Mouse (Mus musculus) hindbrain, embryonic 16.5 days (tissue): ENCODE measurements around the gene Camk2d. TPM values are rescaled to one million over a fixed set of nuclear protein-coding genes. Genes with fewer than 3 reads are reported as not detected.

Source experiments
- ATAC-seq: fragments of 200-750 bp; cut with Nextera tagmentation; 2 replicates; pipeline ENCODE4 v1.8.0; 2017; ENCODE audit warnings: moderate TSS enrichment, moderate library complexity
- H3K27ac ChIP-seq: fragments of 300-500 bp; sonication (generic); 2 replicates; pipeline ENCODE4 v1.5.1; 2014; ENCODE audit warnings: low read depth, mild to moderate bottlenecking, control low read depth, low read length, moderate library complexity
- H3K27me3 ChIP-seq: fragments of 300-500 bp; sonication (generic); replicated peaks from 2 replicates; pipeline ENCODE4 v1.6.1; 2014; ENCODE audit warnings: low read length; ENCODE audit not compliant: control insufficient read depth, insufficient read depth
- H3K36me3 ChIP-seq: fragments of 300-500 bp; sonication (generic); 2 replicates; pipeline ENCODE4 v1.6.1; 2014; ENCODE audit warnings: mild to moderate bottlenecking, low read length, moderate library complexity, mixed read lengths; ENCODE audit not compliant: control insufficient read depth, insufficient read depth
- H3K4me1 ChIP-seq: fragments of 300-500 bp; sonication (generic); 2 replicates; pipeline ENCODE4 v1.6.1; 2014; ENCODE audit warnings: low read depth, low read length; ENCODE audit not compliant: control insufficient read depth, insufficient read depth
- H3K4me2 ChIP-seq: fragments of 300-500 bp; sonication (generic); 2 replicates; pipeline ENCODE4 v1.6.1; 2014; ENCODE audit warnings: mild to moderate bottlenecking, low read length, control low read depth, moderate library complexity
- H3K4me3 ChIP-seq: fragments of 300-500 bp; sonication (generic); 2 replicates; pipeline ENCODE4 v1.5.1; 2014; ENCODE audit warnings: mild to moderate bottlenecking, low read length, control low read depth, moderate library complexity
- H3K9ac ChIP-seq: fragments of 300-500 bp; sonication (generic); 2 replicates; pipeline ENCODE4 v1.6.1; 2014; ENCODE audit warnings: low read depth, mild to moderate bottlenecking, control low read depth, low read length, moderate library complexity
- H3K9me3 ChIP-seq: fragments of 300-500 bp; sonication (generic); 2 replicates; pipeline ENCODE4 v1.6.1; 2014; ENCODE audit warnings: mild to moderate bottlenecking, low read length, moderate library complexity; ENCODE audit not compliant: control insufficient read depth
- WGBS: fragments of 180-500 bp; shearing (Covaris S2); extraction: QIAGEN DNeasy Blood & Tissue Kit; methylation state at CpG from one replicate; pipeline ENCODE4 v1.1.7; 2014; 5-methylcytosine and 5-hydroxymethylcytosine counted together
- polyA plus RNA-seq: library from polyadenylated mRNA; unstranded; fragments of >200 nt; fragmentation: Nextera tagmentation; extraction: Ambion mirVana; gene quantifications from 2 replicates; pipeline ENCODE4 v1.2.1, GENCODE M21; 2015

Camk2d gene
- polyA plus RNA-seq, 1 experiment from 2014 or later: 88.9 TPM

GRCm38 (mm10) chr3:126663436-126663835 lies 67.3 kb downstream of the Camk2d start:
- no peak overlapping the region for H3K27ac ChIP-seq
- no peak overlapping the region for H3K4me3 ChIP-seq
- no peak overlapping the region for H3K9ac ChIP-seq
- H3K9me3 ChIP-seq: no peaks in the 10 kb centered on the region
- 66% methylated on average over 5 of the region's 5 CpGs for WGBS
- no peak overlapping the region for H3K4me2 ChIP-seq
- H3K36me3 ChIP-seq: no peaks in the 10 kb centered on the region
- ATAC-seq: no peak
- H3K4me1 ChIP-seq: peaks cover 14% of the 10 kb centered on the region
- H3K27me3 ChIP-seq: no peaks in the 10 kb centered on the region

- no peak overlapping the region for H3K9ac ChIP-seq
- peaks cover 20% of the 10 kb centered on the region for H3K4me1 ChIP-seq
- WGBS: 79% methylated on average over 1 of the region's 1 CpGs
- H3K36me3 ChIP-seq: no peaks in the 10 kb centered on the region
- H3K27me3 ChIP-seq: no peaks in the 10 kb centered on the region
- H3K4me2 ChIP-seq: no peak overlapping the region
- no peak overlapping the region for H3K27ac ChIP-seq
- no peak for ATAC-seq
- H3K4me3 ChIP-seq: no peak overlapping the region
- H3K9me3 ChIP-seq: no peaks in the 10 kb centered on the region
Observed at GRCm38 (mm10) chr3:126665866-126666265, 69.8 kb downstream of the Camk2d start.

GRCm38 (mm10) chr3:126667019-126667418 lies 70.9 kb downstream of the Camk2d start:
- H3K4me1 ChIP-seq: peaks cover 25% of the 10 kb centered on the region
- 94% methylated on average over 11 of the region's 11 CpGs for WGBS
- no peak overlapping the region for H3K27ac ChIP-seq
- H3K9ac ChIP-seq: no peak overlapping the region
- H3K27me3 ChIP-seq: no peaks in the 10 kb centered on the region
- H3K4me2 ChIP-seq: no peak overlapping the region
- no peaks in the 10 kb centered on the region for H3K36me3 ChIP-seq
- H3K9me3 ChIP-seq: no peaks in the 10 kb centered on the region
- H3K4me3 ChIP-seq: no peak overlapping the region
- peak; percentile 28 for ATAC-seq

- H3K9me3 ChIP-seq: no peaks in the 10 kb centered on the region
- no peak overlapping the region for H3K27ac ChIP-seq
- no peak overlapping the region for H3K4me3 ChIP-seq
- WGBS: 48% methylated on average over 7 of the region's 7 CpGs
- no peaks in the 10 kb centered on the region for H3K36me3 ChIP-seq
- no peak overlapping the region for H3K9ac ChIP-seq
- ATAC-seq: peak; percentile 69
- no peaks in the 10 kb centered on the region for H3K27me3 ChIP-seq
- no peak overlapping the region for H3K4me2 ChIP-seq
- H3K4me1 ChIP-seq: peaks cover 25% of the 10 kb centered on the region
Observed at GRCm38 (mm10) chr3:126667451-126667850, 71.3 kb downstream of the Camk2d start.

GRCm38 (mm10) chr3:126668123-126668522 lies 72.0 kb downstream of the Camk2d start:
- 47% methylated on average over 3 of the region's 3 CpGs for WGBS
- H3K4me1 ChIP-seq: peaks cover 25% of the 10 kb centered on the region
- no peaks in the 10 kb centered on the region for H3K27me3 ChIP-seq
- H3K27ac ChIP-seq: no peak overlapping the region; the same call in 1 of the 2 replicates
- H3K4me2 ChIP-seq: no peak overlapping the region
- H3K9me3 ChIP-seq: no peaks in the 10 kb centered on the region
- no peak overlapping the region for H3K4me3 ChIP-seq
- no peak overlapping the region for H3K9ac ChIP-seq
- peak; percentile 71 for ATAC-seq
- no peaks in the 10 kb centered on the region for H3K36me3 ChIP-seq

GRCm38 (mm10) chr3:126668692-126669091 lies 72.6 kb downstream of the Camk2d start:
- no peak overlapping the region for H3K4me3 ChIP-seq
- 0 out of 2 replicates have a peak overlapping the region, but pooled peaks have one; percentile 29 for H3K27ac ChIP-seq
- H3K9me3 ChIP-seq: no peaks in the 10 kb centered on the region
- peaks cover 25% of the 10 kb centered on the region for H3K4me1 ChIP-seq
- no peak overlapping the region for H3K4me2 ChIP-seq
- H3K27me3 ChIP-seq: no peaks in the 10 kb centered on the region
- peak; percentile 15; the same call in 1 of the 2 replicates for ATAC-seq
- H3K36me3 ChIP-seq: no peaks in the 10 kb centered on the region
- no peak overlapping the region for H3K9ac ChIP-seq
- WGBS: 51% methylated on average over 10 of the region's 10 CpGs

- no peak overlapping the region for H3K4me3 ChIP-seq
- no peak for ATAC-seq
- H3K4me2 ChIP-seq: no peak overlapping the region
- H3K9ac ChIP-seq: no peak overlapping the region
- H3K27ac ChIP-seq: no peak overlapping the region
- no peaks in the 10 kb centered on the region for H3K27me3 ChIP-seq
- peaks cover 25% of the 10 kb centered on the region for H3K4me1 ChIP-seq
- H3K9me3 ChIP-seq: no peaks in the 10 kb centered on the region
- no peaks in the 10 kb centered on the region for H3K36me3 ChIP-seq
- WGBS: 86% methylated on average over 3 of the region's 3 CpGs
Observed at GRCm38 (mm10) chr3:126670413-126670812, 74.3 kb downstream of the Camk2d start.

- WGBS: 41% methylated on average over 6 of the region's 6 CpGs
- ATAC-seq: no peak
- Histone ChIP-seq H3K4me3 (no peak overlapping the region), H3K9ac (no peak overlapping the region), H3K36me3 (no peaks in the 10 kb centered on the region), H3K27me3 (no peaks in the 10 kb centered on the region), H3K9me3 (no peaks in the 10 kb centered on the region), H3K4me1 (peaks cover 25% of the 10 kb centered on the region), H3K27ac (no peak overlapping the region), H3K4me2 (no peak overlapping the region)
Observed at GRCm38 (mm10) chr3:126671292-126671691, 75.2 kb downstream of the Camk2d start.

GRCm38 (mm10) chr3:126681051-126681450 lies 84.9 kb downstream of the Camk2d start:
- 85% methylated on average over 5 of the region's 5 CpGs for WGBS
- Histone ChIP-seq H3K4me2 (no peak overlapping the region), H3K9me3 (no peaks in the 10 kb centered on the region), H3K36me3 (no peaks in the 10 kb centered on the region), H3K9ac (no peak overlapping the region), H3K27ac (no peak overlapping the region), H3K4me1 (no peaks in the 10 kb centered on the region), H3K4me3 (no peak overlapping the region), H3K27me3 (no peaks in the 10 kb centered on the region)
- ATAC-seq: no peak

- H3K27ac ChIP-seq: no peak overlapping the region
- H3K9ac ChIP-seq: no peak overlapping the region
- 78% methylated on average over 4 of the region's 4 CpGs for whole genome bisulfite sequencing
- no peaks in the 10 kb centered on the region for H3K27me3 ChIP-seq
- H3K36me3 ChIP-seq: no peaks in the 10 kb centered on the region
- no peak overlapping the region for H3K4me2 ChIP-seq
- H3K9me3 ChIP-seq: no peaks in the 10 kb centered on the region
- H3K4me1 ChIP-seq: no peaks in the 10 kb centered on the region
- no peak for ATAC-seq
- no peak overlapping the region for H3K4me3 ChIP-seq
Observed at GRCm38 (mm10) chr3:126681996-126682395, 85.9 kb downstream of the Camk2d start.
